Mouse (Mus musculus): ENCODE measurements around the gene Car10. TPM values are rescaled to one million over a fixed set of nuclear protein-coding genes. Genes with fewer than 3 reads are reported as not detected.

The Car10 gene
- total RNA-seq, 2 experiments from 2014 or later = 144 to 153 TPM

- DNase-seq (ENCODE audit: extremely low spot score in 1 of 2, low spot score in 2 of 2) = no peak
- intact Hi-C loops (cut with DNase I) = loop anchor here (5.0 kb wide), 1 partner anchor 710 kb away; no protein-coding TSS in a partner anchor
- H3K27ac ChIP-seq = no peak overlapping the region
- peak overlapping the region; percentile 51 for H3K4me3 ChIP-seq
- TF ChIP-seq CTCF (IDR thresholded peaks at IDR 0.05) = no peak
Observed at GRCm38 (mm10) chr11:93102321-93102720, 4.5 kb downstream of the Car10 start.

- Histone ChIP-seq H3K4me3 (peak overlapping the region; percentile 34), H3K27ac (peak overlapping the region; percentile 28; the same call in 1 of the 2 replicates)
Observed at GRCm38 (mm10) chr11:93103101-93103815, 5.4 kb downstream of the Car10 start.

GRCm38 (mm10) chr11:93109451-93109850 lies 11.6 kb downstream of the Car10 start:
- H3K27ac ChIP-seq = no peak overlapping the region
- intact Hi-C loops (cut with DNase I) = no loop called here
- no peak for DNase-seq (ENCODE audit: extremely low spot score in 1 of 2, low spot score in 2 of 2)

More at GRCm38 (mm10) chr11:93103101-93103815, 5.4 kb downstream of the Car10 start:
- DNase-seq (ENCODE audit: extremely low spot score in 1 of 2, low spot score in 2 of 2) = no peak
- intact Hi-C loops (cut with DNase I) = loop anchor here (5.0 kb wide), 1 partner anchor 709 kb away; no protein-coding TSS in a partner anchor
- no peak for TF ChIP-seq CTCF (IDR thresholded peaks at IDR 0.05)

DNA sequence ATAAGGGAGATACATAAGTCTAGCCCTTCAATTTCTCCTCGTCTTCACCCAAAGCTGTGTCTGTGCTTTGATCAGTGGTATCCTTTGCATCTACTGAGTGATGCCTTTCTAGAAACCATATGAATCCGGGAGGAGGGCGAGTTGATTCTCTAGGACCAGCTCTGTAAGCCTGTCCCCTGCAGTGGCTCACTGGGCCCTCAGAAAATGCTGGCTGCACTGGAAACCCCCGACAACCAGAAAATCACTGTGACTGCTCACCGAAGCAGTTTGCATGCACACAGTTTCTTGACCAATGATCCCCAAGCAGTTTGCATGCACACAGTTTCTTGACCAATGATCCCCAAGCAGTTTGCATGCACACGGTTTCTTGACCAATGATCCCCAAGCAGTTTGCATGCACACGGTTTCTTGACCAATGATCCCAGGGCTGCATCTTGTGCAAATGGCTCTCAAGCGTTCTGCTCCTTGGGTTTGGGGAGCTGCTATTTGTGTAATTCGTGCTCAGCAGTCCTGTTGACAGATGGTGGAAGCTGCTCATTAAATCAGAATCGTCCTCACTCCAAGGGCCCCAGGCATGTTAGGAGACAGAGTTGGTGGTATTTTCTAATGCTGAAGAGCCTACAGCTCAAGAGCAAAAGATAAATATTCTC lies 23.1 kb downstream of the Car10 start:
- DNase-seq (ENCODE audit: extremely low spot score in 1 of 2, low spot score in 2 of 2) = peak in 1 of 2 experiments; percentile 18
- intact Hi-C loops (cut with DNase I) = loop anchor here (10.0 kb wide), 1 partner anchor 644 kb away; no protein-coding TSS in a partner anchor
- Histone ChIP-seq H3K27ac (peak overlapping the region; percentile 70), H3K4me3 (no peak overlapping the region)
- TF ChIP-seq CTCF (IDR thresholded peaks at IDR 0.05) = no peak

More at GRCm38 (mm10) chr11:93109451-93109850, 11.6 kb downstream of the Car10 start:
- H3K4me3 ChIP-seq = no peak overlapping the region
- no peak for TF ChIP-seq CTCF (IDR thresholded peaks at IDR 0.05)

DNA sequence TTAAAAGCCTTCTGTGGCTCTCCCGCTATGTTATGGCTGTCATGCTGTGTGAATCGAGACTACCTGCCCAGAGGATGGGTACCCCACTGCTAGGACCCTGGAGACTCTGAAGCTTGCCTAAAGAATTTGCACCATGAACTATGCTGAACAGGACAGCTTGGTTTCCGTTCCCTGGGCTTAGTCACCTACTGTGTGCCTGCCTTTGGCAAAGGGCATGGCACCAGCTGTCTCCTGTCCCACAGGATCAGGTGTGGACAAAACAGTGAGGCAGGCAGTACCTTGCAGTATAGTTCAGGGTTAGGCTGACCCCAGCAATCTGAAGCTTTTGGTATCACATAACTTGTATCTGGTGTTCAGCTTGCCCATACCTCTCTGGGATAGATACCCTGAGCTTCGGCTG lies 25.9 kb downstream of the Car10 start:
- Histone ChIP-seq H3K27ac (no peak overlapping the region), H3K4me3 (no peak overlapping the region)
- no peak for TF ChIP-seq CTCF (IDR thresholded peaks at IDR 0.05)
- DNase-seq (ENCODE audit: extremely low spot score in 1 of 2, low spot score in 2 of 2) = no peak
- intact Hi-C loops (cut with DNase I) = loop anchor here (10.0 kb wide), 1 partner anchor 641 kb away; no protein-coding TSS in a partner anchor

DNA sequence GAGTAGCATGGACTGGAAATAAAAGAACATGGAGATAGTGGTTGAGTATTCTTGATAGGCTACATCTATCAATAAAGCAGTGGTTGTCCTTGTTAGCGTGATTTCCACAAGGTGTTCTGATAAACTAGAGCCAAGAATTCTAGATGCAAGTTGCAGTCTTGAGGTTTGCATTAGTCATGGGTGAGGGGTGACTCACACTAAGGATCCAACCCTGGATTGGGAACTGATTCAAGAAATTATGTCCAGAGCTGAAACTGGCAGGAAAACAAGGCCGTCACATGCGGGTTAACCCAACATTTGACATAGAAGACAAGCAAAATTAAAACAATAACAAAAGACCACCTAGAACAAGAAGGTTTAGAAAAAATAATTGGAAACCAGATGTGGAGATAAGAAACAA lies 28.6 kb downstream of the Car10 start:
- Histone ChIP-seq H3K27ac (no peak overlapping the region), H3K4me3 (no peak overlapping the region)
- no peak for TF ChIP-seq CTCF (IDR thresholded peaks at IDR 0.05)
- no peak for DNase-seq (ENCODE audit: extremely low spot score in 1 of 2, low spot score in 2 of 2)
- intact Hi-C loops (cut with DNase I) = loop anchor here (10.0 kb wide), 1 partner anchor 638 kb away; no protein-coding TSS in a partner anchor

- intact Hi-C loops (cut with DNase I) = loop anchor here (10.0 kb wide), 1 partner anchor 636 kb away; no protein-coding TSS in a partner anchor
- TF ChIP-seq CTCF (IDR thresholded peaks at IDR 0.05) = no peak
- peak overlapping the region; percentile 26; the same call in 1 of the 2 replicates for H3K27ac ChIP-seq
- no peak for DNase-seq (ENCODE audit: extremely low spot score in 1 of 2, low spot score in 2 of 2)
- H3K4me3 ChIP-seq = no peak overlapping the region
Observed at GRCm38 (mm10) chr11:93128481-93128880, 30.7 kb downstream of the Car10 start.

DNA sequence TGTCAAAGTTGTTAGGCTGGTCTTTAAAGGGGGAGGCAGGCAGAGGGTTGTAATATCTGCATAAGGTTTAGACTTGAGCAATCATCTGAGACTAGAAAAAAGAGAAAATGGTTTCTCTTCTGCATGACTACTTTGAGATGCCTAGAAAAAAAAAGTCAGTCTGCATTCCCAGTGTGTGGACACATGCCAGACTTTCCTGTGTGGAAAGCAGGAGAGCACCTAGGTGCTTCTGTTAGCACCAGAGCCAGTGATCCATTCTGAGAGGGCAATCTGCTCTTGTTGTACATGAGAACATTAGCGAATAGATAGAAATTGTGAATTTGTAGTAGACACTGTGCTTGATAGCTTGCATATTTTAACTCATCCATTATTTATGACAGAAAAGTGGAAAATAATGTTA lies 40.0 kb downstream of the Car10 start:
- no peak for DNase-seq (ENCODE audit: extremely low spot score in 1 of 2, low spot score in 2 of 2)
- H3K4me3 ChIP-seq = no peak overlapping the region
- no peak for TF ChIP-seq CTCF (IDR thresholded peaks at IDR 0.05)
- no peak overlapping the region for H3K27ac ChIP-seq
- intact Hi-C loops (cut with DNase I) = no loop called here

GRCm38 (mm10) chr11:93141727-93142126 lies 43.9 kb downstream of the Car10 start:
- DNase-seq (ENCODE audit: extremely low spot score in 1 of 2, low spot score in 2 of 2) = no peak
- TF ChIP-seq CTCF (IDR thresholded peaks at IDR 0.05) = no peak
- intact Hi-C loops (cut with DNase I) = loop anchor here (5.0 kb wide), 1 partner anchor 671 kb away; no protein-coding TSS in a partner anchor
- H3K27ac ChIP-seq = no peak overlapping the region
- H3K4me3 ChIP-seq = no peak overlapping the region

DNA sequence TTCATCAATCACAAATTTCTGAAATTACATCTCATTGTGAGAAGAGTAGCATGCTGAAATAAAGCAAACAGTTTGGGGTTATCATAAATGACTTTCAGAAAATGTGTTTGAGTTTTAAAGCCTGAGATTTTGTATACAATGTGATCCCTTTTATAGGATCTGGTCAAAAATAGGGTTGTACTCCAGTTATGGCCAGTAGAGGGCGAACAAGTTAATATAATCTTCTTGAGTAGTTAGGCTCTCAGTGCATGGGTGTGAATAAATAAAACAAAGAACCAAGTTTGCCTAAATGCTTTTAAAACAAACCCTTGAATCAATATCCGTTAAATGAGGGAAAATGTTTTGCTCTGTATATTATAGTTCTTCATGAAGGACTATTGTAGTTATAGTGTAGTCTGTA lies 46.7 kb downstream of the Car10 start:
- H3K27ac ChIP-seq = no peak overlapping the region
- peak; percentile 29 to 34 for DNase-seq (ENCODE audit: extremely low spot score in 1 of 2, low spot score in 2 of 2)
- no peak overlapping the region for H3K4me3 ChIP-seq
- peak; percentile 77 for TF ChIP-seq CTCF (IDR thresholded peaks at IDR 0.05)
- intact Hi-C loops (cut with DNase I) = loop anchor here (1.0 to 5.0 kb wide), 2 partner anchors 328 to 668 kb away; no protein-coding TSS in a partner anchor

DNA sequence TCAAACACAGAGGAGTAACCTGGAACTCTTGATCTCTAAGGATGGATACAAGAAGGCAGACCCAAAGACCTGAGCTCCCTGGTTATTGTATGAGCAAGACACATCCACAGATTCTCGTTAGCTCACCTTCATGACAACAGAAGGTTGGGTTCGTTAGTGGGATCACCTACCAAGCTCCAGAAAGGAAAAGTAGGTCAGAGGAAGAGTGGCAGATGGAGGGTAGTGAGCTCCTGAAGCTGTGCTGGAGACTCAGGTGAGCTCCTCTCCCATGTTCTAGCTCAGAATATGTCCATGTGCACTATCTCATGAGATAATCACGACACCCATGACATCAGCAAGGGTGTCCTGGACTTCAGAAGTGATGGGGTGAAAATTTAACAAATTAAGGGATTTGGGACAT lies 57.1 kb downstream of the Car10 start:
- intact Hi-C loops (cut with DNase I) = no loop called here
- DNase-seq (ENCODE audit: extremely low spot score in 1 of 2, low spot score in 2 of 2) = no peak
- Histone ChIP-seq H3K27ac (no peak overlapping the region), H3K4me3 (no peak overlapping the region)
- no peak for TF ChIP-seq CTCF (IDR thresholded peaks at IDR 0.05)

- no peak for DNase-seq (ENCODE audit: extremely low spot score in 1 of 2, low spot score in 2 of 2)
- H3K4me3 ChIP-seq = no peak overlapping the region
- no peak overlapping the region for H3K27ac ChIP-seq
- intact Hi-C loops (cut with DNase I) = no loop called here
- no peak for TF ChIP-seq CTCF (IDR thresholded peaks at IDR 0.05)
Observed at GRCm38 (mm10) chr11:93172430-93172829, 74.6 kb downstream of the Car10 start.
